Mouse (Mus musculus) olfactory bulb, adult 2 months (tissue): ENCODE results near the gene Efcab11. TPM values are rescaled to one million over a fixed set of nuclear protein-coding genes. Genes with fewer than 3 reads are reported as not detected.

Source experiments
- H3K27ac ChIP-seq: fragments of 200-500 bp; 2 replicates; pipeline ENCODE4 v1.5.1; 2012; ENCODE audit warnings: low read depth, low read length; ENCODE audit not compliant: insufficient read depth
- H3K4me1 ChIP-seq: fragments of 200-500 bp; 2 replicates; pipeline ENCODE4 v1.6.1; 2012; ENCODE audit warnings: low read length; ENCODE audit not compliant: control insufficient read depth, insufficient read depth
- H3K4me3 ChIP-seq: fragments of 200-500 bp; 2 replicates; pipeline ENCODE4 v1.5.1; 2012; ENCODE audit warnings: mild to moderate bottlenecking, low read depth, low read length, moderate library complexity; ENCODE audit not compliant: insufficient read depth
- CTCF ChIP-seq: fragments of 200-500 bp; IDR thresholded peaks from 2 replicates; pipeline ENCODE4 v1.5.1; 2012; ENCODE audit warnings: low read depth, mild to moderate bottlenecking, low read length, moderate library complexity; ENCODE audit not compliant: insufficient read depth
- POLR2A ChIP-seq: fragments of 200-500 bp; IDR thresholded peaks from 2 replicates; pipeline ENCODE4 v1.6.1; 2012; ENCODE audit warnings: mild to moderate bottlenecking, low read depth, low read length, moderate library complexity; ENCODE audit not compliant: insufficient read depth
- WGBS: fragments of 180-500 bp; shearing (Covaris S2); methylation state at CpG from one replicate; pipeline ENCODE4 v1.1.7; 2018; 5-methylcytosine and 5-hydroxymethylcytosine counted together
- polyA plus RNA-seq: library from polyadenylated mRNA; stranded (reverse); fragments of >200 nt; gene quantifications from 2 replicates; pipeline ENCODE4 v1.2.4, GENCODE M21; 2012; ENCODE audit warnings: low replicate concordance; ENCODE audit not compliant: missing spikeins, insufficient read depth, insufficient read length

Efcab11 gene
- polyA plus RNA-seq, 1 experiment: not detected

DNA sequence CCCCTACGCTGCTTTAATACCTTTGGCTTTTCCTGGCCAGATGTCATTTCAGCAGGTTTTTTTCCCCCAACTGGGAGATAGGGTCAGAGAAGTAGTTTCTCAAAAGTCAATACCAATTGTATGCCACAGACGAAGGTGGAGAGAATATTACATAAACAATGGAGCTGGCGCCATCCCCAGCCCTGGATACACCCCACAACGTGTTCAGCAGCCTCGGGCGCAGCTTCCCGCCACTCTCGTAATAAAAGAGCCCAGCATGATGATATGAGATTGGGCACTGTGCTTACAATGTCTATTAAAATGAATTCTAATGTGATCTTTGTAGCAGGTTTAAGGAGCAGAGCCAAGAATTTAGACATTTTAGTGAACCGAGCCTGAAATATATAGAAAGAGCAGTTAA is 28.2 kb downstream of the Efcab11 start:
- no peak overlapping the region for H3K4me3 ChIP-seq
- no peaks in the 10 kb centered on the region for H3K4me1 ChIP-seq
- TF ChIP-seq POLR2A (no peak), CTCF (no peak)
- H3K27ac ChIP-seq: no peak overlapping the region
- WGBS: 58% methylated on average over 9 of the region's 9 CpGs

DNA sequence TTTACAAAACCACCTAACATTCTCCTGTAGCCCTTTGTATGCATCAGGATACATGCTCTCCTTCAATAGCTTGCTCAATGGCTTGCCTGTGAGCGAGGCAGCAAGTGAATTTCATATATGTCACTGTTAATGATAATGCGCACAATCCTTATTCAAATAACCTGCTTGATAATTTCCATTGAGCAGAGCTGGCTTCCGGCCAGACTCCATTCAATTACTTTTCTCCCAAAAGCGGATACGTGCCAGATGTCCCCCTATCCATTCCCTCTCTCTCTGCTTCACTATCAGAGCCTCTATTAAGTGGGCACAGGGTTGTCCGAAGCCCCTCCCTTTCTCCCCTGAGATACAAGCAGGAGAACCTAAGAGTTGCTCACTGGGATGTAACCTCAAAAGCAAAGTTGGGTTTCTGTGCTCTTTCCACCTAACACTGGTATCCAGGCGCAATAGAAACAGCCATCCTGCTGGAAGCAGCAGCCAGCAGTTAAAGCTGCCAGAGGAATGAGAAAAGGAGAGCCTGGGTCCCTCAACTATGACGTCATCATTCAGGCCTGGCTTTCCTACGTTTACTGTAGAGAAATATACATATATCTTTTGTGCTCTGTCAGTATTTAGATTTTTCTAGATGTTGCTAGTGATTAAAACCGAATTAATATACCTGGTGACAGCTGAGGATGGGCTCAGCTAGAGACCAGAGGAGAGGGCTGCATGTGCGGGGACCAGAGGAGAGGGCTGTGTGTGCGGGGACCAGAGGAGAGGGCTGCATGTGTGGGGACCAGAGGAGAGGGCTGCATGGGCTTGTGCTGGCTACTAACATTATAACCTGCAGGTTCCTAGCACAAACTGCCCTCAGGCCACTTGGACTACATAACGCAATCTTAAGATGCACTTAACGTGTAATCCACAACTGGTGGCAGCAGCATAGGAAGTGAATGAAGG is 30.6 kb downstream of the Efcab11 start:
- TF ChIP-seq CTCF (no peak), POLR2A (no peak)
- no peaks in the 10 kb centered on the region for H3K4me1 ChIP-seq
- no peak overlapping the region for H3K27ac ChIP-seq
- 68% methylated on average over 14 of the region's 14 CpGs for WGBS
- H3K4me3 ChIP-seq: no peak overlapping the region

DNA sequence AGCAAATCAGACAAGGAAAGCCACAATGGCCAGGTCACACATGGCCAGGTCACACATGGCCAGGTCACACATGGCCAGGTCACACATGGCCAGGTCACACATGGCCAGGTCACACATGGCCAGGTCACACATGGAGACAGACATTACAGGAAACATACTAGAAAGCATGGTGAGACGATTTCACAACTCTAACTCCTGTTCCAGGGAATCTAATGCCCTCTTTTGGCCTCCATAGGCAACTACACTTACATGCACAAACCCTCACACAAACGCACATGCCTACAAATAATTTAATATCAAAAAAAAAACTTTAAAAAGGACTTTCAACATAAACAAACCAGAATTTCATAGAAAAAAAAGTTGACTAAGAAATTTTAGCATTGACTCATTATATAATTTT is 34.2 kb downstream of the Efcab11 start:
- 91% methylated on average over 2 of the region's 2 CpGs for WGBS
- Histone ChIP-seq H3K27ac (no peak overlapping the region), H3K4me3 (no peak overlapping the region), H3K4me1 (no peaks in the 10 kb centered on the region)
- TF ChIP-seq CTCF (no peak), POLR2A (no peak)

DNA sequence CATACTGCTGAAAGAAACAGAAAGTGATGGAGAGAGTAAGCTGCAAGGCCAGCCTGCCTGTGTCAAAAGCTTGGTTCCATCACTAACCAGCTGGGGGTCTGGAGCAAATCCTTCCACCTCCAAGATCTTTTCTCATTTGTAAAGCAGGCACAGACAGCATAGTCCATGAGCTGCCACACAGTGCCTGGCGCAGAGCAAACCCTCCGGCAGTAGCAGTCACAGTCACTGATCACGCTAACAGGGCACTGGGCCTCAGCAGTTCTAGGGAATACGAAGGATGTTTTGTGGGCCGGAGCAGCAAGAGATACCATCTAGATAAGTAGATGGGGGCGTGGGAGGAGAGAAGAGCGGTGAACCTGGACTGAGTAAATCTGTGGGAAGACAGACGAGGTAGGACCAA is 39.3 kb downstream of the Efcab11 start:
- 95% methylated on average over 8 of the region's 8 CpGs for WGBS
- no peak for TF ChIP-seq CTCF
- TF ChIP-seq POLR2A: no peak
- H3K27ac ChIP-seq: no peak overlapping the region
- H3K4me3 ChIP-seq: no peak overlapping the region
- H3K4me1 ChIP-seq: no peaks in the 10 kb centered on the region

DNA sequence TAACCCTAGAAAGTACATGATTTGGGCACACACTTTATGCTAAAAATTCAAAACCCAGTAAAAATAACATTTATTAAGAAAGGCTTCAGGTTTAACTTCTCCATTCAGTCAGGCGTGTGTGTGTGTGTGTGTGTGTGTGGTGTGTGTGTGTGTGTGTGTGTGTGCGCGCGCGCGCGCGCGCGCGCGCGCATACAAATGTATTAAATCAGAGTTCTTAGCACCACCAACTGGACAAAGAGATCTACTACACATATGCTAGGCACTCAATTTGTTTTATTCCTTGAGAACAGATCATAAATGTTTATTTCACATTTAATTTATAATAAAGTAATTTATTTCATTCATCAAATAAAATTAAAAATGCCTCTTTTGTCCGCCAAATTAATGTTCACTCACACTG is 45.5 kb downstream of the Efcab11 start:
- TF ChIP-seq POLR2A (no peak), CTCF (peak; percentile 44)
- H3K27ac ChIP-seq: no peak overlapping the region
- WGBS: 53% methylated on average over 14 of the region's 14 CpGs
- H3K4me3 ChIP-seq: no peak overlapping the region
- peaks cover 3% of the 10 kb centered on the region for H3K4me1 ChIP-seq

DNA sequence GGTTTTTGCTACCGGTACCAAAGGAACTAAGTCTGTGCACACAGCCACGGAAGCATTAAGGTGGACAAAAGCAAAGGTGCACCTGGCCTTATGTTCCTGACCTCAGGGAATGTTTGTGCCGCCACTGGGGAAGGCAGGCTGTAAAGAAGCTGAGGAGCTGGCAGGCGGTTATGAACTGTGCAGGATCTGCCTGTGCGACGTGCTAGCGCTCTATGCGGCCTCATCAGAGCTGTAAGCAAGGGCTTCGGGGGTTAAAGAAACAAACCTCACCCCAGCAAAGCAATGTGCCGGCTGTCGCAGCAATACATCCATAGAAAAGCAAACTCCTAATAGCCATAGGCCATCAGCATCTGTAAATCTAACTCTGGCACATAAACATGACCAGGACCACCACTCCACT is 46.1 kb downstream of the Efcab11 start:
- peaks cover 3% of the 10 kb centered on the region for H3K4me1 ChIP-seq
- WGBS: 79% methylated on average over 11 of the region's 11 CpGs
- no peak for TF ChIP-seq CTCF
- no peak for TF ChIP-seq POLR2A

DNA sequence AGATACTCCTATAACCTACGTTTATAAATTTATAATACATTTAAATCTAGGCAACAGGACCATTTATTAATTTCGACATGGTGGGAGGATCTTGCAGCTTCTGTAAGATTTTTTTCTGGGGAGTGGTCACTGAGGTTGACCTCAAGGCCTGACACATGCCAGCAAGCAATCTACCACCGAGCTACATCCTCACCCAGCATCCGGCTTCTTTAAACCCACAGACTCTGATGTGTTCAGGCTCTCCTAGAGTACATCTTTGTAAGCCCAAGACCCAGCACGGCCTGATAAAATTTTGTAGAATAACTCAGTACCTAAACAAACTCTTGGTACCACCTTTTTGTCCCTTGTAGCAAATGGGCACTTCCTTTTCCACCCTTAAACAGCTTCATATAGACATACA is 46.7 kb downstream of the Efcab11 start:
- H3K4me3 ChIP-seq: no peak overlapping the region
- 94% methylated on average over 5 of the region's 5 CpGs for WGBS
- H3K27ac ChIP-seq: no peak overlapping the region
- TF ChIP-seq CTCF (no peak), POLR2A (no peak)
- peaks cover 3% of the 10 kb centered on the region for H3K4me1 ChIP-seq

More for the DNA sequence above, 46.1 kb downstream of the Efcab11 start:
- H3K4me3 ChIP-seq: no peak overlapping the region
- no peak overlapping the region for H3K27ac ChIP-seq

DNA sequence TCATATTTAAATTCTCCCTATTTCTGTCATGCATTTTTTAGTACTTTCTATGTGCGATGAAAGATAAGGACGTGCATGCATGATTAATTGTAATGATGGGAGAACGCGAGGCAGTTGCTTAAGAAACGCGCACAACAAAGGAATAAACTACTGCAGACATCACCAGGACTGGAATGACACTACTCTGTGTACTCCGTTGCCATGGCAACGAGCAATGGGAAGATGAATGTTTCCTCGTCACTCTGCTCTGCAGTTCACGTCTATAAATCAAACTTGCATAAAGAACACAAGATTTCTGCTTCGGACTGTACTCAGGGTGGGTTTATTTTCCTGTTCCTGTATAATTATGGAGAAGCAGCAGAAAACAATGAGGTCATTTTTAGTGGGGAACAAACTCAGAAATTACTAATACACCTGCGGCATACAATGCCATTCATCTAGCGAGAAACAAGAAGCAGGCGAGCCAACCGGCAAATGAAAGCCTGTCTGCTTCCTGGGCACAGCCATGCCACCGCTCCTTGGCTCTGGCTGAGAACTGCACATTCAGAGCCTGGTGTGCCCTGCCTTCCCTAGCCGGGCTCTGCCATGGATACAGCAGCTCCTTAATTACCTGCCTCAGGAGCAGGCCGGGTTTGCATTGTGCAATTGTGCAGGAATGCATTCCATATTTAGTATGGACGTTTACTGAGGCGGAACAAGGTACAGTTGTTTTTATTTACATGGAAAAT is 47.7 kb downstream of the Efcab11 start:
- 34% methylated on average over 20 of the region's 20 CpGs for WGBS
- TF ChIP-seq POLR2A (no peak), CTCF (no peak)
- peaks cover 3% of the 10 kb centered on the region for H3K4me1 ChIP-seq
- no peak overlapping the region for H3K27ac ChIP-seq
- H3K4me3 ChIP-seq: no peak overlapping the region

DNA sequence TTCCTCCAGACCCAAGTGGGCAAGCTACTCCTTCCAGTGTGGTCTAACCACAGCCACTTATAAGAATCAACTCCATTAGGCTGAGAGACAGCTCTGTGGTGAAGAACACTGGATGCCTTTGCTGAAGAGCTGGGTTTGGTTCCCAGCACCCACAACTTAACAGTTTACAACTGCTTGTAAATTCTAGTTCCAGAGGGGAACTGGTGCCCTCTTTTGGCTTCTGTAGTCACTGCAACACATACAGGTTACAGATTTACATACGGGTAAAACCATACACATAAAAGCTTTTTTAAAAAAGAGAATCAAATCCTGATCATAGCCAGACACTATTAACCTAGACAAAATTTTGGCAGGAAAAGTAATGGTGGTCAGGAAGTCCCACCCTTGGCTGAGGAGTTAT is 50.8 kb downstream of the Efcab11 start:
- WGBS: 96% methylated on average over 1 of the region's 1 CpGs
- no peak overlapping the region for H3K4me3 ChIP-seq
- TF ChIP-seq POLR2A: no peak
- TF ChIP-seq CTCF: no peak

More for the DNA sequence above, 50.8 kb downstream of the Efcab11 start:
- Histone ChIP-seq H3K4me1 (peaks cover 3% of the 10 kb centered on the region), H3K27ac (no peak overlapping the region)
